ENCODE assay signal across 9 mouse cellular contexts in the genomic region with DNA sequence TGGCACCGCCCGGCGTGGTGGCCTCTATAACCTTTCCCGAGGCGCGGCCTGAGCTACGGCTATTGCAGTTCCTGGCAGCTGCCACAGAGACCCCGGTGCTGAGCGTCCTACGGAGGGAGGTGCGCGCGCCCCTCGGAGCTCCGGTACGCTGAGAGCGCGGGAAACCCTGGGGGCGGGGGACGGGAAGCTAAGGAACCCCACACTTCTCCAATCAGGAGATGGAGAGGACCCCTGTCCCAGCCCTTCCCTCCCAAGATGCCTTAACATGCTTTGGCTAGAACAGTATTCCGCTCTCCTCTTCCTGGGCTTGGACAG. TPM values are rescaled to one million over a fixed set of nuclear protein-coding genes. Genes with fewer than 3 reads are reported as not detected.
DNase-seq lines count a peak whose midpoint lies in the region; ATAC-seq and TF ChIP-seq lines count a peak whose summit lies in the region.
"Had no signal": no experiment of that assay in that cellular context is flagged by ENCODE, and none has a peak within 500 bp of the region (broad histone marks: within the 10 kb centered on the region; RNA-seq: fewer than 3 reads in every experiment).

No protein-coding gene starts in this region.

- no peak for DNase-seq in lung, postnatal 0 days (ENCODE audit: low spot score)
- DNase-seq in lung, postnatal 10 days = no peak
- DNase-seq in limb, embryonic 14.5 days (ENCODE audit: low spot score) = peak; percentile 29
- no peak for DNase-seq in adrenal gland, postnatal 4 days (ENCODE audit: low spot score in 2 of 2)
- DNase-seq in adipocyte (ENCODE audit: low spot score) = no peak
- no peak for DNase-seq in kidney, adult 8-10 months
- DNase-seq: adrenal gland, adult 8-10 months had no signal

- TF ChIP-seq EP300 in lung, postnatal 0 days (IDR thresholded peaks at IDR 0.05) = no peak

- no peak for TF ChIP-seq CTCF in lung, postnatal 0 days (IDR thresholded peaks at IDR 0.05)

- 0 out of 2 replicates have a peak, but pooled peaks cover 4% of the 10 kb centered on the region for H3K4me1 ChIP-seq in lung, postnatal 0 days (ENCODE audit: insufficient read depth, low read depth, low read length)
- H3K4me1 ChIP-seq in forebrain, embryonic 13.5 days = peaks cover 7% of the 10 kb centered on the region
- no peaks in the 10 kb centered on the region for H3K4me1 ChIP-seq in limb, embryonic 14.5 days (ENCODE audit: control insufficient read depth, insufficient read depth, low read length)
- H3K4me1 ChIP-seq in stomach, embryonic 14.5 days (ENCODE audit: control insufficient read depth, insufficient read depth, low read length) = peaks cover 3% of the 10 kb centered on the region; the same call in 1 of the 2 replicates

- H3K4me2 ChIP-seq in lung, postnatal 0 days (replicated peaks; ENCODE audit: low read depth, low read length) = peak overlapping the region; percentile 44
- H3K4me2 ChIP-seq in forebrain, embryonic 13.5 days = peak overlapping the region; percentile 58
- peak overlapping the region; percentile 87 for H3K4me2 ChIP-seq in limb, embryonic 14.5 days (replicated peaks; ENCODE audit: low read depth, low read length, severe bottlenecking)
- peak overlapping the region; percentile 92 for H3K4me2 ChIP-seq in stomach, embryonic 14.5 days (replicated peaks; ENCODE audit: low read depth, low read length)

- 4% methylated on average over 20 of the region's 21 CpGs for WGBS in lung, postnatal 0 days
- 4% methylated on average over 21 of the region's 21 CpGs for WGBS in forebrain, embryonic 13.5 days
- 4% methylated on average over 21 of the region's 21 CpGs for WGBS in limb, embryonic 14.5 days
- 2% methylated on average over 21 of the region's 21 CpGs for WGBS in stomach, embryonic 14.5 days

- H3K27ac ChIP-seq in lung, postnatal 0 days (ENCODE audit: low read length) = no peak overlapping the region
- no peak overlapping the region for H3K27ac ChIP-seq in forebrain, embryonic 13.5 days
- no peak overlapping the region for H3K27ac ChIP-seq in limb, embryonic 14.5 days (replicated peaks; ENCODE audit: low read depth, low read length)
- no peak overlapping the region for H3K27ac ChIP-seq in stomach, embryonic 14.5 days (ENCODE audit: low read length)

- H3K27me3 ChIP-seq in lung, postnatal 0 days (replicated peaks; ENCODE audit: insufficient read depth, low read length) = peaks cover 6% of the 10 kb centered on the region; the same call in 1 of the 2 replicates
- H3K27me3 ChIP-seq in forebrain, embryonic 13.5 days = peaks cover 47% of the 10 kb centered on the region
- no peaks in the 10 kb centered on the region for H3K27me3 ChIP-seq in limb, embryonic 14.5 days (ENCODE audit: control insufficient read depth, insufficient read depth, low read length)
- peaks cover 6% of the 10 kb centered on the region; the same call in 1 of the 2 replicates for H3K27me3 ChIP-seq in stomach, embryonic 14.5 days (ENCODE audit: control insufficient read depth, insufficient read depth, low read length)

- H3K36me3 ChIP-seq in lung, postnatal 0 days (ENCODE audit: insufficient read depth, low read length) = peaks cover 19% of the 10 kb centered on the region
- peaks cover 55% of the 10 kb centered on the region for H3K36me3 ChIP-seq in forebrain, embryonic 13.5 days (ENCODE audit: poor library complexity, severe bottlenecking)
- peaks cover 39% of the 10 kb centered on the region for H3K36me3 ChIP-seq in limb, embryonic 14.5 days (ENCODE audit: control insufficient read depth, insufficient read depth, low read length)
- peaks cover 27% of the 10 kb centered on the region for H3K36me3 ChIP-seq in stomach, embryonic 14.5 days (ENCODE audit: control insufficient read depth, insufficient read depth, low read length)

- H3K4me3 ChIP-seq in lung, postnatal 0 days (ENCODE audit: low read depth, low read length) = peak overlapping the region; percentile 12; the same call in 1 of the 2 replicates
- H3K4me3 ChIP-seq in forebrain, embryonic 13.5 days = peak overlapping the region; percentile 30
- peak overlapping the region; percentile 44 for H3K4me3 ChIP-seq in limb, embryonic 14.5 days (replicated peaks; ENCODE audit: low read length)
- peak overlapping the region; percentile 43 for H3K4me3 ChIP-seq in stomach, embryonic 14.5 days (ENCODE audit: low read depth, low read length)

- TF ChIP-seq POLR2A in limb, embryonic 14.5 days (IDR thresholded peaks at IDR 0.05; ENCODE audit: borderline replicate concordance, extremely low read depth, insufficient read depth, insufficient read length) = no peak

- no peak overlapping the region for H3K9ac ChIP-seq in lung, postnatal 0 days (replicated peaks; ENCODE audit: low read depth)
- peak overlapping the region; percentile 58 for H3K9ac ChIP-seq in forebrain, embryonic 13.5 days
- H3K9ac ChIP-seq in limb, embryonic 14.5 days (ENCODE audit: low read depth, low read length, severe bottlenecking) = peak overlapping the region; percentile 63
- H3K9ac ChIP-seq in stomach, embryonic 14.5 days (replicated peaks; ENCODE audit: low read depth, low read length) = peak overlapping the region; percentile 42

- no peak for ATAC-seq in lung, postnatal 0 days
- ATAC-seq in forebrain, embryonic 13.5 days = no peak
- ATAC-seq in limb, embryonic 14.5 days (ENCODE audit: low FRiP score, low read depth) = peak; percentile 23; the same call in 1 of the 2 replicates
- ATAC-seq in stomach, embryonic 14.5 days (ENCODE audit: insufficient number of reproducible peaks, insufficient read depth, low FRiP score, low read depth) = peak; percentile 3; the same call in 1 of the 2 replicates

- no peaks in the 10 kb centered on the region for H3K9me3 ChIP-seq in lung, postnatal 0 days (ENCODE audit: low read length)
- H3K9me3 ChIP-seq in forebrain, embryonic 13.5 days (replicated peaks) = no peaks in the 10 kb centered on the region
- H3K9me3 ChIP-seq in limb, embryonic 14.5 days (ENCODE audit: control insufficient read depth, low read length) = no peaks in the 10 kb centered on the region
- H3K9me3 ChIP-seq in stomach, embryonic 14.5 days (ENCODE audit: control insufficient read depth, low read depth, low read length) = 0 out of 2 replicates have a peak, but pooled peaks cover 2% of the 10 kb centered on the region

RNA-seq across cellular contexts. Expression of a gene that starts 0.6 kb away (rescaled TPM):
- polyA plus RNA-seq in lung, postnatal 0 days (2015; fragmentation: Nextera tagmentation; extraction: Ambion mirVana) = 0.24 and 0.32 TPM in 2 replicates
- polyA plus RNA-seq in forebrain, embryonic 13.5 days (2015; fragmentation: Nextera tagmentation; extraction: Ambion mirVana) = 0.38 and 0.57 TPM in 2 replicates
- polyA plus RNA-seq in limb, embryonic 14.5 days (2012; rRNA removed) = 0.72 and 0.76 TPM in 2 replicates
- 0.23 and 0.55 TPM in 2 replicates for polyA plus RNA-seq in limb, embryonic 14.5 days (2014; fragmentation: Nextera tagmentation; extraction: Ambion mirVana)
- polyA plus RNA-seq in stomach, embryonic 14.5 days (2014; fragmentation: Nextera tagmentation; extraction: Ambion mirVana) = 0.32 and 0.36 TPM in 2 replicates
- total RNA-seq in adrenal gland, postnatal 4 days (2021) = under 1 TPM; 0.25 to 0.39 TPM

RNA-seq across cellular contexts. Expression of a gene that starts 11.2 kb away (rescaled TPM):
- 32.8 and 44.2 TPM in 2 replicates for polyA plus RNA-seq in lung, postnatal 0 days (2015; fragmentation: Nextera tagmentation; extraction: Ambion mirVana)
- 80.2 and 94.8 TPM in 2 replicates for polyA plus RNA-seq in forebrain, embryonic 13.5 days (2015; fragmentation: Nextera tagmentation; extraction: Ambion mirVana)
- 58.7 and 78.5 TPM in 2 replicates for polyA plus RNA-seq in limb, embryonic 14.5 days (2012; rRNA removed)
- 99.8 and 106 TPM in 2 replicates for polyA plus RNA-seq in limb, embryonic 14.5 days (2014; fragmentation: Nextera tagmentation; extraction: Ambion mirVana)
- 97.2 and 107 TPM in 2 replicates for polyA plus RNA-seq in stomach, embryonic 14.5 days (2014; fragmentation: Nextera tagmentation; extraction: Ambion mirVana)
- 10 to 100 TPM; 42.6 to 45.3 TPM for total RNA-seq in adrenal gland, postnatal 4 days (2021)

RNA-seq across cellular contexts. Expression of a gene that starts 13.0 kb away (rescaled TPM):
- polyA plus RNA-seq in lung, postnatal 0 days (2015; fragmentation: Nextera tagmentation; extraction: Ambion mirVana) = 26.7 and 27.6 TPM in 2 replicates
- polyA plus RNA-seq in forebrain, embryonic 13.5 days (2015; fragmentation: Nextera tagmentation; extraction: Ambion mirVana) = 11.2 and 12.0 TPM in 2 replicates
- 260 and 379 TPM in 2 replicates for polyA plus RNA-seq in limb, embryonic 14.5 days (2012; rRNA removed)
- 24.5 and 25.2 TPM in 2 replicates for polyA plus RNA-seq in limb, embryonic 14.5 days (2014; fragmentation: Nextera tagmentation; extraction: Ambion mirVana)
- 15.6 and 16.7 TPM in 2 replicates for polyA plus RNA-seq in stomach, embryonic 14.5 days (2014; fragmentation: Nextera tagmentation; extraction: Ambion mirVana)
- total RNA-seq in adrenal gland, postnatal 4 days (2021) = 100 to 1,000 TPM; 146 to 147 TPM

RNA-seq across cellular contexts. Expression of a gene that starts 17.2 kb away (rescaled TPM):
- polyA plus RNA-seq in lung, postnatal 0 days (2015; fragmentation: Nextera tagmentation; extraction: Ambion mirVana) = 483 and 567 TPM in 2 replicates
- polyA plus RNA-seq in forebrain, embryonic 13.5 days (2015; fragmentation: Nextera tagmentation; extraction: Ambion mirVana) = 30.0 and 32.2 TPM in 2 replicates
- polyA plus RNA-seq in limb, embryonic 14.5 days (2012; rRNA removed) = 133 and 173 TPM in 2 replicates
- 273 and 290 TPM in 2 replicates for polyA plus RNA-seq in limb, embryonic 14.5 days (2014; fragmentation: Nextera tagmentation; extraction: Ambion mirVana)
- polyA plus RNA-seq in stomach, embryonic 14.5 days (2014; fragmentation: Nextera tagmentation; extraction: Ambion mirVana) = 397 and 424 TPM in 2 replicates
- 10 to 100 TPM; 40.9 to 48.7 TPM for total RNA-seq in adrenal gland, postnatal 4 days (2021)

RNA-seq across cellular contexts. Expression of a gene that starts 25.2 kb away (rescaled TPM):
- 5.5 and 6.5 TPM in 2 replicates for polyA plus RNA-seq in lung, postnatal 0 days (2015; fragmentation: Nextera tagmentation; extraction: Ambion mirVana)
- 3.1 and 3.9 TPM in 2 replicates for polyA plus RNA-seq in forebrain, embryonic 13.5 days (2015; fragmentation: Nextera tagmentation; extraction: Ambion mirVana)
- 6.2 and 8.0 TPM in 2 replicates for polyA plus RNA-seq in limb, embryonic 14.5 days (2012; rRNA removed)
- polyA plus RNA-seq in limb, embryonic 14.5 days (2014; fragmentation: Nextera tagmentation; extraction: Ambion mirVana) = 2.2 and 2.4 TPM in 2 replicates
- polyA plus RNA-seq in stomach, embryonic 14.5 days (2014; fragmentation: Nextera tagmentation; extraction: Ambion mirVana) = 3.2 and 3.6 TPM in 2 replicates
- total RNA-seq in adrenal gland, postnatal 4 days (2021) = 10 to 100 TPM; 21.9 to 23.0 TPM

Comparison
In these comparisons a context has a peak if more than half of its experiments do, and no peak if none do; other contexts are left out.
1. ATAC-seq: peak in limb, embryonic 14.5 days (single experiment) and stomach, embryonic 14.5 days (single experiment); none in lung, postnatal 0 days (single experiment) and forebrain, embryonic 13.5 days (single experiment).
2. Peak in every context shown above with its lines, with median percentiles within 50 percentile points of each other: H3K4me2 ChIP-seq and H3K4me3 ChIP-seq.